Mouse (Mus musculus): ENCODE measurements around the gene F930015N05Rik.

DNA sequence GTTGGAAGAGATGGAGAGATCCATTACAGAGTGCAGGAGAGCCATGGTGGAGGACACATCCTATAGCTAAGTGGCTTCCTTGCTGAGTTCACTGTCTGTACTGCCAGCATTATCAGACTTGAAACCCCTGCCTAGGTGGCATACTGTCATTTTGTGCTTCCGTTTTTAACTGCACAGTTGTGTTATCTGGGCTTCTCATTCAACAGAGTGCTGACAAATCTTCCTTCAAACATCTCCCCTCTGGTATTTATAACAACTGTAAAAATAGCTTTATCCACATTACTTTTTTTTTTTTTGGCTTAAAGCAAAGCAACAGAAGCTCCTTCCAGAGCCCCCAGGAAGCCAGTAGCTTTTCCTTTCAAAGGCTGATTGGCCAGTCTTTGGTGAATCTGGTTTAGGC is 8.8 kb upstream of the F930015N05Rik start:
- TF ChIP-seq CTCF (conservative IDR thresholded peaks at IDR 0.05; ENCODE audit: low read length), result no peak
- TF ChIP-seq POU5F1 (IDR thresholded peaks at IDR 0.05; ENCODE audit: borderline replicate concordance, low read length), result no peak
